Mouse (Mus musculus): ENCODE data around the gene Nup107.
"Not testable (repeated sequence)": the region's sequence is repeated elsewhere in the genome, so short reads cannot be mapped to it uniquely, and the experiment has no call there.

The Nup107 gene

DNA sequence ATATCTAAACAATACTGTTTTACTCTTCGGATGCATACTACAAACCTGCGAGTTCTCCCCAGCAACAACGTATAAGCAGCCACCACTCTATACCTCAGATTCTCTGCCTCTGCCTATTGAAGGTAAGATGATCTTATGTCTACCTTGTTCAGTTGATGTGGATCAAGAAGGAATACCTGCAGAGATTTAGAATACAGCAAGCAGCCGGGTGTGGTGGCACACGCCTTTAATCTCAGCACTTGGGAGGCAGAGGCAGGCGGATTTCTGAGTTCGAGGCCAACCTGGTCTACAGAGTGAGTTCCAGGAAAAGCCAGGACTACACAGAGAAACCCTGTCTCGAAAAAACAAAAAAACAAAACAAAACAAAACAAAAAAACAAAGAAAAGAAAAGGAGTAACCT is 55.0 kb downstream of the Nup107 start:
- not testable (repeated sequence) for DNase-seq (ENCODE audit: low spot score in 2 of 2)

DNA sequence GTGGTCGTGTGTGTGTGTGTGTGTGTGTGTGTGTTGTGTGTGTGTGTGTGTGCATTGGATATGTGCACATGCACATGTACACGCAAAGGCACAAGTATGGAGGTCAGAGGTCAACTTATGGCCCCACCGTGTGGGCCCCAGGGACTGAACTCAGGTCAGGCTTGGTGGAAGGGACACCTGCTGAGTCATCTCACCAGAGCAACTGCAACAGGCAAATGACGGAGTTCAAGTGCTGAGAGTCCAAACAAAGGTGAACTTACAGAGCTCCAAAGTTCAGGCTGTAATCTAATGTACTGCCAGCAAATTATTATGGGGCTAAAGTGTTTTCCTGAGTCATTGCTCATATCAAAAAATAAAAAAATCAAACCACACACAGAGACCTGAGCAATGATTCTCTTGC is 55.4 kb downstream of the Nup107 start:
- no peak for DNase-seq (ENCODE audit: low spot score in 2 of 2)

DNA sequence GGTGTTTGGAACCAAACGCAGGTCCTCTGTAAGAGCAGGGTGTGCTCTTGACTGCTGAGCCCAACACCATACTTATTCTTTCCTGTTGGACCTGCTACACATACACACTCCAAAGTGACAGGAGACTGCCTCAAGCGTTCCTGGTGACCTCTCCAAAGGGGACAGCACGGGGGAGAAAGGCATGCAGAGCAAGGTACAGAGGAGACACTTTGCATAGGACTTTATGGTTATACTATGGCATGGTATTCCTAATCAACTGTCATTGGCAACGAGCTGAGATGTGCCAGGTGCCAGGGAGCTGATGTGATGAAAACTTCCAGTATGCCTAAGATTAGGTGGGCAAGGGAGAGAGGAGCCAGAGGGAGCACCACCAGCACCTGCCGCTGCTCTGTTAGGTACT is 55.9 kb downstream of the Nup107 start:
- no peak for DNase-seq (ENCODE audit: low spot score in 2 of 2)

GRCm38 (mm10) chr10:117735396-117735795 is 57.1 kb downstream of the Nup107 start:
- not testable (repeated sequence) for DNase-seq (ENCODE audit: low spot score in 2 of 2)

- DNase-seq (ENCODE audit: low spot score in 2 of 2), result not testable (repeated sequence)
Measured at GRCm38 (mm10) chr10:117734104-117734852, 58.2 kb downstream of the Nup107 start.

- not testable (repeated sequence) for DNase-seq (ENCODE audit: low spot score in 2 of 2)
Measured at GRCm38 (mm10) chr10:117733626-117734025, 58.9 kb downstream of the Nup107 start.

DNA sequence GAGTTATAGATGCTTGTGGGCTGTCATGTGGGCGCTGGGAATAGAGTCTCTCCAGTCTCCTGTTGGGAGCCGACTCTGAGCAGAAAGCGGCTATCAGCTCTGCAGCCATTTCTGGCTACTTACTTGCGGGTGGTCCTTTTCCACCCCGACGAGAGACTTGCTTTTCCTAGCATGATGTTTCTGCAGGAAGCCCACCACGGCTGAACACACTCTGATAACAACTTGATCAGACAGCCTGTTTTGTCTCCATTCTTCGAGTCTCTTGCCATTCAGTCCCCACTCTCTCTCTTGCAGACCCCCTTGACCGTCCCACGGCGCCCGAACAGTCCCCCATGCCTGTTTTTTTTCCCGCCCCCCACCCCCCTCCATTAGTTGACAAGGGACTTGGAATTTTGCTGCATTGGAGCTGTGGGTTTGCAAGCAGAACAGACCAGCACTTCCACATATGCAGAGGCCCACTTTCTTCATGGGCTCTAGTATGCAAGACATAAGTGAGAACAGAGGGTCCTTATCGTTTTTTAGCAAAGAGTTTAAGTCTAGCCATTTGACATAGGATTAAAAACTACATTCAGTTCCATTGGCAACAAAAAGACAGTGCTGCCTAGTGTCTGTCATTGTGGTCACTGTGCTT is 59.4 kb downstream of the Nup107 start:
- DNase-seq (ENCODE audit: low spot score in 2 of 2), result no peak

DNA sequence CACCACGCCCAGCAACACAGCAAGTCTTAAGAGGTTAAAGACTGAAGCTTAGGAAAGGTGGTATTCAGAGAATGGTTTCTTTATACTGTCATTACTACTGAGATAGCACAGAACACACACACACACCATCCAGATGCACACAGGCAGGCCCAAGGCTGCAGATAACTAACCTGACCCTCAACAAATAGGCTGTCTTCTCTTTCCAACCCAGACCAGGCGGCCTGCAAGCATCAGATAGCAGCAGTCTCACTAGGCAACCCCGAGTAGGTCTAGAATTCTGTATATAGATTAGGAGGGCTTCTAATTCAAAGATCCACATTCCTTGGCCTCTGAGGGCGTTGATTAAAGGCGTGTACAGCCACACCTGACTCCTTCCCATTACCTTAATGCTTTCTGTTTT is 60.3 kb downstream of the Nup107 start:
- DNase-seq (ENCODE audit: low spot score in 2 of 2), result peak in 1 of 2 experiments; percentile 66

DNA sequence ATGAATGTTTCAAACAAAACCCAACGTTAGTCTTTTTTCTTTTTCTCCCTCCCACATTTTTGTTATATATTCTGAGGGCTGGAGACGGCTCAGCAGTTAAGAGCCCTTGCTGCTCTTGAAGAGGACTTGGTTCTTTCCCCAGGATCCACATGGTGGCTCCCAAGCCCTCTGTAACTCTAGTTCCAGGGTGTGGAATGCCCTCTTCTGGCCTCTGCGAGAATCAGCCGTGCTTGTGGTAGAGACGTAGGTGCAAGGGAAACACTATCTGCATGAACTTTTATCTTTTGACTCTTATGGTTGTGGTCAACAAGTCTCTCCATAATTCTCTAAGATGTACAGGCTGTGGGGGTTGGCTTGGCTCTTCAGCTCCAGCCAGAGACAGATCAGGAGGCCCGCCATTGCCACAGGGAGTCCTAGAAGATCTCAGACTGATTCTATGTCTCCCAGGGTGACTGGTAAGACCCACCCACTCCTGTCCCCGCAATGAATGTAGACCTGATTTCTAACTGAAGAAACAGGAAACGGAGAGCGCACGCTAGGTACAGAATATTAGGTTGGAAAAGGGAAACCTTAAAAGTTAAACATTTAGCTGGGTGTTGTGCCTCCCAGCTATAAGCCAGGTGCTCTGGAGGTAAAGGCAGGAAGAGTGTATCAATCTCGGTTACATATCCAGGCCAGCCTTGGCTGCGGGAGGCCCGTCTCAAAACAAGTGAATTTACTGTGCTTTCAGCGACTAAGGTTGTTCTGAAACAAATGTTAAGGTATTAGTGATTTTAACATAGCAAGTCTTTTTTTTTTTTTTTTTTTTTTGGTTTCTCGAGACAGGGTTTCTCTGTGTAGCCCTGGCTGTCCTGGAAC is 61.0 kb downstream of the Nup107 start:
- DNase-seq (ENCODE audit: low spot score in 2 of 2), result peak in 1 of 2 experiments; percentile 65

GRCm38 (mm10) chr10:117730637-117731203 is 61.8 kb downstream of the Nup107 start:
- DNase-seq (ENCODE audit: low spot score in 2 of 2), result no peak

DNA sequence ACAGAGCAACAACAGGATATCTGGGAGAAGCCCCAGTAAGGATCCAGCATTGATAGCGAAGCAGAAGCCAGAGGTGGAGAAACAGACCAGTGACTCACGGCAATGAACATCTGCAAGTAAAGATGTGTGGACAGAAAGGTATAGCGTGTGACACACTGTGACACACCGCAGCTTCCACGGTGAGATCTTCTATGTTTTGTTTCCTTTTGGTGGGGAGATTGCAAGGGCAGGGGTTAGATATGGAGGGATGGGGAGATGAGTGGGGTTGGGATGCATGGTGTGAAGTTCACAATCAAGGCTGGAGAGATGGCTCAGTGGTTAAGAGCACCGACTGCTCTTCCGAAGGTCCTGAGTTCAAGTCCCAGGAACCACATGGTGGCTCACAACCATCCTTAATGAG is 62.4 kb downstream of the Nup107 start:
- no peak for DNase-seq (ENCODE audit: low spot score in 2 of 2)

DNA sequence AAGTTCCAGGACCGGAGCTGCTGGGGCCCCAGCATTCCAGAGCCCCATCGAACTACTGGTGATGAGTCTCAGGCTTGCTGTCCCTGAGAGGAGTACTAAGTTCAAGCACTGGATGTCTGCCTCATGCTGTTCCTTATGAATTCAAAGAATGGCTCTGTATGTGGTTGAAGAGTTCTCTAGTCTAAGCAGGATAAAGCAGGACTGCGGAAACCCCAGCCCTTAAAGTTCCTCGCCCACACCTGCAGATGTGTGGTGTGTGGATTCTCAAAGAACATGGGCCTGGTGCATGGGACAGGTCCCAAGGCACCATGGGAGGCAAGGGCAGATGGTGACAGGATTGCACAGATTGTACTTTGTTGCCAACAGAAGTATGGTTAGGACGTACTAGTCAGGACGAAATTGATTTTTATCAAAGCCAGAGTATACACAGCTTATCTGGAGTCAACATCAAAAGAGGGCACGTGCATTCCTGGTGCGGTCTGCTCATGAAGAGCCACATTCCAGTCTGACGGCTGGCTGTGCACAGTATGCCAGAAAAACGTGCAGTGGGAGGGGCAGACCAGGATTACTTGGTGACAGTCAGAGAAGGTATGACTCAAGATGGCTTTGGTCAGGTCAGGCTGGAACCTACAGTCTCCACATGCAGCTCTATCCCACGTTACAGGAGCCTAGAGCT is 63.2 kb downstream of the Nup107 start:
- no peak for DNase-seq (ENCODE audit: low spot score in 2 of 2)

DNA sequence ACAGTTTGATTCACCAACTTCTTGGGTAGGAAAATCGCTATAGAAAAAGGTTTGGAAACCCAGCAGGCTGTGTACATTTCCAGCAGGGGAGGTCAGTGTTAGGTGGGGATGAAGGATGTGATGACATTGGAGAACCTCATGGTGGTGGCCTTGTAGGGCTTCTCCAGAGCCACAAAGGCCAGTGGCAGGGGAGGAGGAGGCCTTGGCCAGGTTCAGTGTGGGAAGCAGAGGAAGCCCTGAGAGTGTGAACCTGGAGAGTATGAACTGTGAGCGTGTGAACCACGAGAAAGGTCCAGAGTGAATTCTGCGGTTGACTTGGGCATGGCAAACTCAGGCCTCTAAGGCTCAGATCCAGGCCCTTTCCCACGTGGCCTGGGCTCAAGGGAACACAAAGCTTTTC is 63.9 kb downstream of the Nup107 start:
- DNase-seq (ENCODE audit: low spot score in 2 of 2), result no peak

- DNase-seq (ENCODE audit: low spot score in 2 of 2), result no peak
Measured at GRCm38 (mm10) chr10:117727518-117728110, 64.9 kb downstream of the Nup107 start.

DNA sequence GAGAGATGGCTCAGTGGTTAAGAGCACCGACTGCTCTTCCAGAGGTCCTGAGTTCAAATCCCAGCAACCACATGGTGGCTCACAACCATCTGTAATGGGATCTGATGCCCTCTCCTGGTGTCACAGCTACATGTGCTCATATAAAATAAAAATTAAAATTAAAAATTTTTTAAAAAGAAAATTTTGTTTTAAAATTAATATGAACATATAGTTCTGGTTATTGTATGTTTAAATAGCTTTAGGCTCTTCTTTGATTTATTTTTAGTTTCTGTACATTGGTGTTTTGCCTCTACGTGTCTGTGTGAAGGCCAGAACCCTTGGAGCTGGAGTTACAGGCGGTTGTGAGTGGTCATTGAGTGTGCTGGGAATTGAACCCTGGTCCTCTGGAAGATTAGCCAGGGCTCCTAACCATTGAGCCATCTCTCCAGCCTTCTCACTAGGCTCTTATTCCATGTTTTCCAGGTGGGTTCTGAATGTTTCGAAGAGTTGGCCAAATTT is 65.6 kb downstream of the Nup107 start:
- no peak for DNase-seq (ENCODE audit: low spot score in 2 of 2)

DNA sequence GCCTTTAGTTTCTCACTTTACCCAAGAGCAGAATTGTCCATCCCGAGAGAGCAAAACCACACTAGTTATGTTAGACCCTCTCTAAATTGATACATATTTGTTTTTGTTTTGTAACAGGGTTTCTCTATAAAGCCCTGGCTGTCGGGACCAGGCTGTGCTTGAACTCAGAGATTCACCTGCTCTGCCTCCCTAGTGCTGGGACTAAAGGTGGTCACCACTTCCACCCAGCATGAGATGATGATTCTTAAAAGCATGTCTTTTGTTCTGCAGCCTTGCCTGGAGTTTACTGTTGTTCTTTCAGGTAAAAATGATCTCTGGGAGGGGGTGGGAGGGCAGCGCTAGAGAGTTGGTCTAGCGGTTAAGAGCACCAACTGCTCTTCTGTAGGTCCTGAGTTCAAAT is 66.2 kb downstream of the Nup107 start:
- DNase-seq (ENCODE audit: low spot score in 2 of 2), result no peak

GRCm38 (mm10) chr10:117725671-117726070 is 66.8 kb downstream of the Nup107 start:
- DNase-seq (ENCODE audit: low spot score in 2 of 2), result no peak

GRCm38 (mm10) chr10:117724804-117725361 is 67.6 kb downstream of the Nup107 start:
- no peak for DNase-seq (ENCODE audit: low spot score in 2 of 2)

DNA sequence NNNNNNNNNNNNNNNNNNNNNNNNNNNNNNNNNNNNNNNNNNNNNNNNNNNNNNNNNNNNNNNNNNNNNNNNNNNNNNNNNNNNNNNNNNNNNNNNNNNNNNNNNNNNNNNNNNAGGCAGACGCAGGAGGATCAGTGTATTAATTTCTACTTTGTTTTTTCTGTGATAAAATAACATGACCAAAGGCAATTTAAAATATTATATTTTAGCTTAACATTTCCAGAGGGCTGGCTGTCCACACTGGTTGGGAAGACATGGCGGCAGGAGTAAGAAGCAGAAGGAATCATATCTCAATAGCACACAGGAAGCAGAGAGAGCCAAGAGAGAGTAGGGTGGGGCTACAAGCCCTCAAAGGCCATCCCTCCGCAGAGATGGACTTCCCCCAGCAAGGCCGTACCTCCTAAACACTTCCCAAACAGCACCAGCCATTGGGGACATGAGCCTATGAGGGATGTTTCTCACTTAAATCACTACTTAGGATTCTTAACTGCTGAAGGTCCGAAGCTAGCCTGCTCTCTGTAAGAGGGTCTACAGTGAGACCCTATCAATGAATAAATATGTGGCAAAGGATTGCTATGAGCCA is 68.3 kb downstream of the Nup107 start:
- no peak for DNase-seq (ENCODE audit: low spot score in 2 of 2)
